Mouse (Mus musculus): ENCODE data around the gene Zfp1. TPM values are rescaled to one million over a fixed set of nuclear protein-coding genes. Genes with fewer than 3 reads are reported as not detected.

Gene Zfp1
- total RNA-seq, 1 experiment from 2014 or later: 9.6 TPM

Other genes starting within 250 kb of the Zfp1 start
- not detected in 3 replicates for gene Fa2h, start 249.6 kb upstream of the Zfp1 start, total RNA-seq (2017)
- gene Wdr59, start 121.3 kb upstream of the Zfp1 start, total RNA-seq (2017): 2.0 to 3.9 TPM (median 2.7 TPM) in 3 replicates
- 25.0 to 32.6 TPM (median 27.0 TPM) in 3 replicates for gene Znrf1, start 107.3 kb upstream of the Zfp1 start, total RNA-seq (2017)
- not detected in 3 replicates for gene Ldhd, start 13.0 kb upstream of the Zfp1 start, total RNA-seq (2017)
- gene Ctrb1, start 47.6 kb downstream of the Zfp1 start, total RNA-seq (2017): not detected in 3 replicates
- gene Bcar1, start 100.4 kb downstream of the Zfp1 start, total RNA-seq (2017): not detected in 3 replicates
- 135 to 169 TPM (median 155 TPM) in 3 replicates for gene Cfdp1, start 210.9 kb downstream of the Zfp1 start, total RNA-seq (2017)
- gene Tmem170, start 233.3 kb downstream of the Zfp1 start, total RNA-seq (2017): 0.95 to 2.5 TPM (median 1.6 TPM) in 3 replicates